Mouse (Mus musculus) bone marrow macrophage, adult 2 months (primary cell): ENCODE measurements around the gene Hyal2. TPM values are rescaled to one million over a fixed set of nuclear protein-coding genes. Genes with fewer than 3 reads are reported as not detected.

Experiments
- H3K27ac ChIP-seq: 2 replicates; pipeline ENCODE4 v1.5.1; 2012; ENCODE audit warnings: low read depth, low read length; ENCODE audit not compliant: insufficient read depth
- H3K4me1 ChIP-seq: 2 replicates; pipeline ENCODE4 v1.6.1; 2012; ENCODE audit warnings: low read length; ENCODE audit not compliant: control insufficient read depth, insufficient read depth
- H3K4me3 ChIP-seq: 2 replicates; pipeline ENCODE4 v1.5.1; 2012; ENCODE audit warnings: mild to moderate bottlenecking, low read length, moderate library complexity; ENCODE audit not compliant: insufficient read depth
- CTCF ChIP-seq: IDR thresholded peaks from 2 replicates; pipeline ENCODE4 v1.5.1; 2012; ENCODE audit warnings: low read depth, mild to moderate bottlenecking, low read length, moderate library complexity
- POLR2A ChIP-seq: IDR thresholded peaks from 2 replicates; pipeline ENCODE4 v1.6.1; 2012; ENCODE audit warnings: mild to moderate bottlenecking, low read depth, low read length, borderline replicate concordance
- polyA plus RNA-seq: library from polyadenylated mRNA; stranded (reverse); fragments of >200 nt; gene quantifications from 2 replicates; pipeline ENCODE4 v1.2.4, GENCODE M21; 2012; ENCODE audit not compliant: missing spikeins, insufficient read depth, insufficient read length

The Hyal2 gene
- polyA plus RNA-seq, 1 experiment: 8.8 TPM

DNA sequence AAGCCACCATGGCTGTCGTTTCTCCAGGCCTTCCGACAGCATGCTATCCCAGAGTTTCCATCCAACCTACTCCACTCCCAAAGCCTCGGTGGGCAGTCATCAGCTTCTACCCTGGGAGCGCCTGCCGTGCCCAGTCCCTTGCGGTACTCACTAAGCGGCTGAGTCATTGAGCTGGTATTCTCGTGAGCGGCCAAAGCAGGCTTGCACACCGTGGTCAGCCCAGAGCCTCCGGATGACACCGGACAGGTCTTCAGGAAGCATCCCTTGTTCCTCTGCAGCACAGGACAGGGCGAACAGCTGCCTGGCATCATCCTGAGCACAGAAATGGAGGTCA lies 51.8 kb downstream of the Hyal2 start:
- TF ChIP-seq CTCF (no peak), POLR2A (no peak)
- H3K27ac ChIP-seq: no peak overlapping the region
- peaks cover 16% of the 10 kb centered on the region for H3K4me1 ChIP-seq
- H3K4me3 ChIP-seq: no peak overlapping the region

DNA sequence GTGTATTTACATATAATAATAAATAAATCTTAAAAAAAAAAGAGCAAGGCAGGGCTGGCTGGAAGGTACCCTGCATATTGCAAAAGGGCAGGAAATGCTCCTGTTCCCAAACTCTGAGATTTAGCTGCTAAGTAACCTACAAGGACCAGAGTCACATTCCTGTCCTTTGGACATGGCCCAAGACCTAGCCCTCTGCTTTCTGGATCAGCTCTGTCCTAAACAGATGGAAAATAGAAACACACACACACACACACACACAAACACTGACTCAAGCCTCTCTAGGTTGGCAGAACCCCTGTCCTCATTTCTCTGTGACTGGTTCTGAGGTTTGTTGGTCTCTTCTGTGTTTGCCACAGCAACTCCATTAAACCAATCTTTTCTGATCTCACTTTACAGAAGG lies 53.2 kb downstream of the Hyal2 start:
- peaks cover 27% of the 10 kb centered on the region for H3K4me1 ChIP-seq
- no peak overlapping the region for H3K4me3 ChIP-seq
- TF ChIP-seq CTCF (no peak), POLR2A (no peak)
- H3K27ac ChIP-seq: no peak overlapping the region

Other genes with a start within 250 kb of the Hyal2 start
- gene Hemk1, start 229.6 kb upstream of the Hyal2 start, polyA plus RNA-seq: 14.1 and 15.3 TPM in 2 replicates
- gene 6430571L13Rik, start 227.3 kb upstream of the Hyal2 start, polyA plus RNA-seq: not detected in 2 replicates
- gene Cacna2d2, start 168.3 kb upstream of the Hyal2 start, polyA plus RNA-seq: not detected in 2 replicates
- gene Tmem115, start 34.0 kb upstream of the Hyal2 start, polyA plus RNA-seq: 19.0 and 20.9 TPM in 2 replicates
- gene Cyb561d2, start 25.8 kb upstream of the Hyal2 start, polyA plus RNA-seq: 18.9 and 30.6 TPM in 2 replicates
- gene Nprl2, start 25.7 kb upstream of the Hyal2 start, polyA plus RNA-seq: 19.9 and 22.5 TPM in 2 replicates
- 0.66 TPM in 1 of 2 replicates, not detected in the other for gene Zmynd10, start 20.6 kb upstream of the Hyal2 start, polyA plus RNA-seq
- 45.1 and 46.2 TPM in 2 replicates for gene Rassf1, start 16.4 kb upstream of the Hyal2 start, polyA plus RNA-seq
- 23.0 and 23.6 TPM in 2 replicates for gene Tusc2, start 4.7 kb upstream of the Hyal2 start, polyA plus RNA-seq
- gene Hyal1, start 9.0 kb downstream of the Hyal2 start, polyA plus RNA-seq: 2.3 and 4.7 TPM in 2 replicates
- 16.9 and 21.1 TPM in 2 replicates for gene Naa80, start 10.9 kb downstream of the Hyal2 start, polyA plus RNA-seq
- gene Hyal3, start 12.9 kb downstream of the Hyal2 start, polyA plus RNA-seq: 0.29 and 0.59 TPM in 2 replicates
- gene Ifrd2, start 19.7 kb downstream of the Hyal2 start, polyA plus RNA-seq: 8.2 and 8.6 TPM in 2 replicates
- not detected in 2 replicates for gene Sema3b, start 41.3 kb downstream of the Hyal2 start, polyA plus RNA-seq
- 994 and 1,017 TPM in 2 replicates for gene Gnai2, start 67.4 kb downstream of the Hyal2 start, polyA plus RNA-seq
- gene Slc38a3, start 101.6 kb downstream of the Hyal2 start, polyA plus RNA-seq: not detected in 2 replicates
- gene Gnat1, start 111.8 kb downstream of the Hyal2 start, polyA plus RNA-seq: not detected in 2 replicates
- not detected in 2 replicates for gene Sema3f, start 142.5 kb downstream of the Hyal2 start, polyA plus RNA-seq
- 177 and 178 TPM in 2 replicates for gene Rbm5, start 203.1 kb downstream of the Hyal2 start, polyA plus RNA-seq